In genomic region chr5:118108124-118108793, GRCm38 (mm10) we compare ENCODE assay signal across 10 mouse cellular contexts. TPM values are rescaled to one million over a fixed set of nuclear protein-coding genes. Genes with fewer than 3 reads are reported as not detected.
A peak's percentile ranks its signal among the peaks of the same experiment; 100 is the strongest.
DNase-seq lines count a peak whose midpoint lies in the region; ATAC-seq lines count a peak whose summit lies in the region.
"Had no signal": no experiment of that assay in that cellular context is flagged by ENCODE, and none has a peak within 500 bp of the region (broad histone marks: within the 10 kb centered on the region; RNA-seq: fewer than 3 reads in every experiment).

No protein-coding gene starts in this region.

- peaks cover 14% of the 10 kb centered on the region for H3K4me1 ChIP-seq in neural tube, embryonic 14.5 days (ENCODE audit: control insufficient read depth, insufficient read depth, low read length)
- H3K4me1 ChIP-seq in kidney, embryonic 15.5 days: peaks cover 7% of the 10 kb centered on the region; the same call in 1 of the 2 replicates

- peak; percentile 65 for ATAC-seq in neural tube, embryonic 14.5 days (ENCODE audit: low read depth)
- ATAC-seq in kidney, embryonic 15.5 days (replicated peaks; ENCODE audit: low FRiP score): no peak

- DNase-seq in left cerebral cortex, adult 18-20 months (ENCODE audit: low spot score in 2 of 2): peak; percentile 59 to 62
- no peak for DNase-seq in left cerebral cortex, adult 11 months (ENCODE audit: low spot score)
- DNase-seq in cerebellum, postnatal 10 days: peak; percentile 97
- DNase-seq in layer of hippocampus, adult 18-20 months (ENCODE audit: low spot score in 2 of 2): peak; percentile 54 to 82
- no peak for DNase-seq in B cell, adult 2 months
- DNase-seq in kidney, postnatal 25 days: no peak

- peak overlapping the region; percentile 45; the same call in 1 of the 2 replicates for H3K27ac ChIP-seq in neural tube, embryonic 14.5 days (ENCODE audit: low read depth, low read length)
- no peak overlapping the region for H3K27ac ChIP-seq in kidney, embryonic 15.5 days

- no peak overlapping the region for H3K4me3 ChIP-seq in neural tube, embryonic 14.5 days (ENCODE audit: low read depth, low read length)
- H3K4me3 ChIP-seq in kidney, embryonic 15.5 days (replicated peaks): no peak overlapping the region

- no peak overlapping the region for H3K4me2 ChIP-seq in neural tube, embryonic 14.5 days (ENCODE audit: low read depth, low read length)
- H3K4me2 ChIP-seq in kidney, embryonic 15.5 days: no peak overlapping the region

- H3K9me3 ChIP-seq in neural tube, embryonic 14.5 days (ENCODE audit: control insufficient read depth, low read length): no peaks in the 10 kb centered on the region
- no peaks in the 10 kb centered on the region for H3K9me3 ChIP-seq in kidney, embryonic 15.5 days (replicated peaks)

- H3K9ac ChIP-seq in neural tube, embryonic 14.5 days (replicated peaks; ENCODE audit: low read depth, low read length): no peak overlapping the region
- H3K9ac ChIP-seq in kidney, embryonic 15.5 days: no peak overlapping the region

- H3K36me3 ChIP-seq in neural tube, embryonic 14.5 days (ENCODE audit: control insufficient read depth, insufficient read depth, low read length): 0 out of 2 replicates have a peak, but pooled peaks cover 8% of the 10 kb centered on the region
- peaks cover 64% of the 10 kb centered on the region for H3K36me3 ChIP-seq in kidney, embryonic 15.5 days

- no peaks in the 10 kb centered on the region for H3K27me3 ChIP-seq in neural tube, embryonic 14.5 days (ENCODE audit: control insufficient read depth, insufficient read depth, low read length)
- no peaks in the 10 kb centered on the region for H3K27me3 ChIP-seq in kidney, embryonic 15.5 days

- 53% methylated on average over 17 of the region's 17 CpGs for WGBS in neural tube, embryonic 14.5 days
- 73% methylated on average over 17 of the region's 17 CpGs for WGBS in kidney, embryonic 15.5 days

RNA-seq across cellular contexts. Expression of gene Fbxw8, which starts 47.0 kb away (rescaled TPM):
- 10 to 100 TPM; 31.9 to 32.0 TPM for total RNA-seq in left cerebral cortex, adult 18-20 months (2021)
- total RNA-seq in layer of hippocampus, adult 18-20 months (2021): 10 to 100 TPM; 34.4 to 34.7 TPM
- 16.5 and 20.4 TPM in 2 replicates for polyA plus RNA-seq in neural tube, embryonic 14.5 days (2014; fragmentation: Nextera tagmentation; extraction: Ambion mirVana)
- 25.7 and 28.9 TPM in 2 replicates for polyA plus RNA-seq in kidney, embryonic 15.5 days (2015; fragmentation: Nextera tagmentation; extraction: Ambion mirVana)

RNA-seq across cellular contexts. Expression of gene Hrk, which starts 56.2 kb away (rescaled TPM):
- total RNA-seq in left cerebral cortex, adult 18-20 months (2021): 10 to 100 TPM; 27.4 to 27.9 TPM
- total RNA-seq in layer of hippocampus, adult 18-20 months (2021): 10 to 100 TPM; 30.8 to 35.9 TPM
- 3.5 and 3.9 TPM in 2 replicates for polyA plus RNA-seq in neural tube, embryonic 14.5 days (2014; fragmentation: Nextera tagmentation; extraction: Ambion mirVana)
- 0.09 and 0.12 TPM in 2 replicates for polyA plus RNA-seq in kidney, embryonic 15.5 days (2015; fragmentation: Nextera tagmentation; extraction: Ambion mirVana)
- total RNA-seq: MEL had no signal
- polyA plus RNA-seq: small intestine, adult 2 months had no signal

Comparison
In these comparisons a context has a peak if more than half of its experiments do, and no peak if none do; other contexts are left out.
1. DNase-seq: peak in left cerebral cortex, adult 18-20 months (2 of 2), cerebellum, postnatal 10 days (2 of 2) and layer of hippocampus, adult 18-20 months (2 of 2); none in left cerebral cortex, adult 11 months (single experiment), B cell, adult 2 months (0 of 2) and kidney, postnatal 25 days (0 of 2).